In the genomic region with DNA sequence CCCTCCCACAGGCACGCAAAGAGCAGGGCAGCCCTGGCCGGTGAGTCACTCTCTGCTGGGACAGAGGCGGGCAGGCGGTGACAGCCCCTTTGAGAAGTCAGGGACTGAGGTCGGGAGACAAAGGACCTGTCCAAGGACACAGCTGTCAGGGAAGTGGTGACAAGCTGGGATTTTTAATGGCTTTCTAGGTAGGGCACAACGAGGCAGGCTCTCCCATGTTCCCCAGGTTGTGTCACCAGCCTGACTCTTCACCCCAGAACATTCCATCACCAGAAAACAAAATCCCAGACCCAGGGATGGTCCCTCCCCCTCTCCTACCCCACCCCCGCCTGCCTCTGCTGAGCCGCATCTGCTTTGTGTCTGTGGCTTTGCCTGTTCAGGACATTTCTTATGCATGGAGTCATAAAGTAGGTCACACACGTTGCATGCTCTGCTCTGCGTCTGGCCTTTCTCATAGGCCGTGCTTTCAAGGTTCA, we compare ENCODE assay signal across 8 mouse cellular contexts. TPM values are rescaled to one million over a fixed set of nuclear protein-coding genes. Genes with fewer than 3 reads are reported as not detected.
A peak's percentile ranks its signal among the peaks of the same experiment; 100 is the strongest.
DNase-seq lines count a peak whose midpoint lies in the region; ATAC-seq and TF ChIP-seq lines count a peak whose summit lies in the region.

No protein-coding gene starts in this region.

- no peak overlapping the region for H3K9ac ChIP-seq in heart, adult 2 months (ENCODE audit: low read depth, low read length)
- H3K9ac ChIP-seq in neural tube, embryonic 11.5 days (ENCODE audit: low read length) = no peak overlapping the region
- no peak overlapping the region for H3K9ac ChIP-seq in midbrain, embryonic 13.5 days (replicated peaks)

- intact Hi-C loops in heart, adult 2 months (cut with DNase I) = no loop called here
- intact Hi-C loops in heart, postnatal 25 days (cut with DNase I) = no loop called here

- 40% methylated on average over 11 of the region's 11 CpGs for WGBS in heart, adult 2 months
- 8% methylated on average over 11 of the region's 11 CpGs for WGBS in heart, embryonic 10.5 days
- WGBS in neural tube, embryonic 11.5 days = 15% methylated on average over 11 of the region's 11 CpGs
- 15% methylated on average over 11 of the region's 11 CpGs for WGBS in midbrain, embryonic 13.5 days

- no peaks in the 10 kb centered on the region for H3K79me2 ChIP-seq in heart, adult 2 months (replicated peaks; ENCODE audit: control insufficient read depth, insufficient read depth, low read length)

- no peak overlapping the region for H3K4me2 ChIP-seq in neural tube, embryonic 11.5 days (ENCODE audit: low read depth)
- H3K4me2 ChIP-seq in midbrain, embryonic 13.5 days (replicated peaks) = no peak overlapping the region

- peak overlapping the region; percentile 40 for H3K27ac ChIP-seq in heart, adult 2 months
- peak overlapping the region; percentile 82 for H3K27ac ChIP-seq in heart, embryonic 10.5 days
- H3K27ac ChIP-seq in neural tube, embryonic 11.5 days (ENCODE audit: low read depth, low read length) = peak overlapping the region; percentile 56; the same call in 1 of the 2 replicates
- H3K27ac ChIP-seq in midbrain, embryonic 13.5 days = no peak overlapping the region

- no peaks in the 10 kb centered on the region for H3K36me3 ChIP-seq in heart, adult 2 months (ENCODE audit: control insufficient read depth, insufficient read depth, low read length)
- no peaks in the 10 kb centered on the region for H3K36me3 ChIP-seq in heart, embryonic 10.5 days
- H3K36me3 ChIP-seq in neural tube, embryonic 11.5 days (ENCODE audit: control insufficient read depth, insufficient read depth, low read length) = no peaks in the 10 kb centered on the region
- no peaks in the 10 kb centered on the region for H3K36me3 ChIP-seq in midbrain, embryonic 13.5 days

- DNase-seq in heart, adult 2 months = peak; percentile 52 to 68
- DNase-seq in heart, postnatal 25 days (ENCODE audit: low spot score) = no peak
- peak; percentile 87 for DNase-seq in Muller cell, postnatal 12 days (ENCODE audit: inconsistent ontology term)
- DNase-seq in heart, embryonic 10.5 days (ENCODE audit: low spot score) = peak; percentile 95
- no peak for DNase-seq in neural tube, embryonic 11.5 days (ENCODE audit: low spot score)
- DNase-seq in cerebellum, postnatal 4 days (ENCODE audit: low spot score in 2 of 2) = no peak

- H3K4me3 ChIP-seq in heart, adult 2 months = no peak overlapping the region
- H3K4me3 ChIP-seq in heart, embryonic 10.5 days = no peak overlapping the region
- H3K4me3 ChIP-seq in neural tube, embryonic 11.5 days (ENCODE audit: low read depth, low read length) = no peak overlapping the region
- no peak overlapping the region for H3K4me3 ChIP-seq in midbrain, embryonic 13.5 days (replicated peaks)

- no peaks in the 10 kb centered on the region; the same call in 1 of the 2 replicates for H3K4me1 ChIP-seq in heart, adult 2 months (ENCODE audit: control insufficient read depth, insufficient read depth, low read length)
- H3K4me1 ChIP-seq in heart, embryonic 10.5 days = peaks cover 53% of the 10 kb centered on the region
- H3K4me1 ChIP-seq in neural tube, embryonic 11.5 days (ENCODE audit: control insufficient read depth, insufficient read depth, low read length) = peaks cover 4% of the 10 kb centered on the region; the same call in 1 of the 2 replicates
- H3K4me1 ChIP-seq in midbrain, embryonic 13.5 days (replicated peaks) = peaks cover 6% of the 10 kb centered on the region; the same call in 1 of the 2 replicates

- H3K9me3 ChIP-seq in heart, embryonic 10.5 days = no peaks in the 10 kb centered on the region
- no peaks in the 10 kb centered on the region for H3K9me3 ChIP-seq in neural tube, embryonic 11.5 days (ENCODE audit: control insufficient read depth, low read length)
- H3K9me3 ChIP-seq in midbrain, embryonic 13.5 days = no peaks in the 10 kb centered on the region

- TF ChIP-seq POLR2A in heart, adult 2 months (IDR thresholded peaks at IDR 0.05; ENCODE audit: insufficient read depth, low read depth, low read length) = no peak

- 0 out of 2 replicates have a peak, but pooled peaks have one; percentile 8 for TF ChIP-seq EP300 in heart, adult 2 months (IDR thresholded peaks at IDR 0.05; ENCODE audit: insufficient read depth, low read depth, low read length)

- no peak for TF ChIP-seq CTCF in heart, adult 2 months (IDR thresholded peaks at IDR 0.05)

- peak; percentile 27; the same call in 1 of the 2 replicates for ATAC-seq in neural tube, embryonic 11.5 days (ENCODE audit: insufficient read depth, low FRiP score, low TSS enrichment)
- ATAC-seq in frontal cortex, adult (ENCODE audit: low TSS enrichment) = no peak
- no peak for ATAC-seq in midbrain, embryonic 13.5 days

- H3K27me3 ChIP-seq in heart, adult 2 months (ENCODE audit: control insufficient read depth, insufficient read depth, low read length) = no peaks in the 10 kb centered on the region
- H3K27me3 ChIP-seq in heart, embryonic 10.5 days (ENCODE audit: insufficient read depth, poor library complexity, severe bottlenecking) = peaks cover 6% of the 10 kb centered on the region
- H3K27me3 ChIP-seq in neural tube, embryonic 11.5 days (ENCODE audit: control insufficient read depth, insufficient read depth, low read length) = no peaks in the 10 kb centered on the region
- H3K27me3 ChIP-seq in midbrain, embryonic 13.5 days = 0 out of 2 replicates have a peak, but pooled peaks cover 1% of the 10 kb centered on the region

RNA-seq across cellular contexts. Expression of gene Snai1, which starts 15.0 kb away (rescaled TPM):
- total RNA-seq in heart, adult 2 months (2021) = 1 to 10 TPM; 1.6 to 2.0 TPM
- polyA plus RNA-seq in heart, adult 2 months (2012; rRNA removed) = 6.5 and 10.5 TPM in 2 replicates
- total RNA-seq in heart, postnatal 25 days (2021) = 1 to 10 TPM; 2.0 to 2.8 TPM
- polyA plus RNA-seq in heart, embryonic 10.5 days (2016; fragmentation: Nextera tagmentation; extraction: Ambion mirVana) = 21.8 and 42.2 TPM in 2 replicates
- 32.3 and 39.7 TPM in 2 replicates for polyA plus RNA-seq in neural tube, embryonic 11.5 days (2014; fragmentation: Nextera tagmentation; extraction: Ambion mirVana)
- polyA plus RNA-seq in midbrain, embryonic 13.5 days (2015; fragmentation: Nextera tagmentation; extraction: Ambion mirVana) = 5.4 and 5.8 TPM in 2 replicates

Comparison
In these comparisons a context has a peak if more than half of its experiments do, and no peak if none do; other contexts are left out.
1. DNase-seq: peak in heart, adult 2 months (2 of 2), Muller cell, postnatal 12 days (single experiment) and heart, embryonic 10.5 days (single experiment); none in heart, postnatal 25 days (single experiment), neural tube, embryonic 11.5 days (single experiment) and cerebellum, postnatal 4 days (0 of 2).